9 mouse cellular contexts compared by ENCODE assay signal in the genomic region with DNA sequence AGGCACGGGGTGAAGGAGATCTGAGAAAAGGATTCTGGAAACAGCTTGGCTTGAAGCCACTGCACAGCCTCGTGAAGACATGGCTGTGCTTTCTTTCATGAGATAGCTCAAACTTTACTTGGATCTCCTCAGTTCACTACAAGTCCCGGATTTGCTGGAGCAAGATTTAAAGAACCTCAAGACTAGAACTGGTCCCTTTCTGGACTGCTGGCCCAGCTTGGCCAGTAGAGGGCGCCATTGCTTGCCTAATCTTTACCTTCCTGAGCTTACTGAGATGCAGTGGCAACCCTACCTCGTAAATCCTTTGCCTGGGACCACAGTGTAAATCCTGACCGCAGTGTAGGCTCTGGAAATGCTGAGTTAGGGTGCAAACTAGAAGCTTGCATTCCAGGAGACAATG. TPM values are rescaled to one million over a fixed set of nuclear protein-coding genes. Genes with fewer than 3 reads are reported as not detected.
DNase-seq lines count a peak whose midpoint lies in the region; ATAC-seq and TF ChIP-seq lines count a peak whose summit lies in the region.
"Had no signal": no experiment of that assay in that cellular context is flagged by ENCODE, and none has a peak within 500 bp of the region (broad histone marks: within the 10 kb centered on the region; RNA-seq: fewer than 3 reads in every experiment).

No protein-coding gene starts in this region.

- peak; percentile 70 for ATAC-seq in forebrain, postnatal 0 days
- no peak for ATAC-seq in limb, embryonic 11.5 days (ENCODE audit: insufficient number of reproducible peaks, low FRiP score, low TSS enrichment, low read depth)

- no peak overlapping the region for H3K9ac ChIP-seq in forebrain, postnatal 0 days
- no peak overlapping the region for H3K9ac ChIP-seq in limb, embryonic 11.5 days (ENCODE audit: low read length)
- H3K9ac ChIP-seq: heart, embryonic 13.5 days had no signal

- TF ChIP-seq POLR2A in brain, embryonic 14.5 days (IDR thresholded peaks at IDR 0.05; ENCODE audit: borderline replicate concordance, extremely low read depth, insufficient read depth, insufficient read length, poor library complexity, severe bottlenecking) = no peak

- no peaks in the 10 kb centered on the region for H3K4me1 ChIP-seq in forebrain, postnatal 0 days (ENCODE audit: insufficient read depth)
- H3K4me1 ChIP-seq in limb, embryonic 11.5 days (ENCODE audit: control insufficient read depth, insufficient read depth, low read length) = no peaks in the 10 kb centered on the region
- H3K4me1 ChIP-seq: heart, embryonic 13.5 days had no signal

- peak; percentile 89 for TF ChIP-seq CTCF in brain, embryonic 14.5 days (IDR thresholded peaks at IDR 0.05; ENCODE audit: borderline replicate concordance, extremely low read depth, insufficient read depth, insufficient read length)
- TF ChIP-seq CTCF in forebrain, postnatal 0 days (IDR thresholded peaks at IDR 0.05; ENCODE audit: low read depth) = peak; percentile 87

- H3K4me2 ChIP-seq in forebrain, postnatal 0 days (ENCODE audit: low read depth) = no peak overlapping the region
- H3K4me2 ChIP-seq in limb, embryonic 11.5 days (ENCODE audit: low read depth, severe bottlenecking) = no peak overlapping the region
- H3K4me2 ChIP-seq: heart, embryonic 13.5 days had no signal

- H3K9me3 ChIP-seq in forebrain, postnatal 0 days (ENCODE audit: low read length) = no peaks in the 10 kb centered on the region
- no peaks in the 10 kb centered on the region for H3K9me3 ChIP-seq in limb, embryonic 11.5 days (ENCODE audit: control insufficient read depth, low read length)
- H3K9me3 ChIP-seq: heart, embryonic 13.5 days had no signal

- H3K4me3 ChIP-seq in forebrain, postnatal 0 days (ENCODE audit: low read depth, low read length) = no peak overlapping the region
- no peak overlapping the region for H3K4me3 ChIP-seq in limb, embryonic 11.5 days (ENCODE audit: low read depth, low read length)
- H3K4me3 ChIP-seq: heart, embryonic 13.5 days had no signal

- no peaks in the 10 kb centered on the region for H3K27me3 ChIP-seq in forebrain, postnatal 0 days (ENCODE audit: insufficient read depth, low read length)
- no peaks in the 10 kb centered on the region for H3K27me3 ChIP-seq in limb, embryonic 11.5 days (ENCODE audit: control insufficient read depth, insufficient read depth, low read length)

- DNase-seq in urinary bladder, postnatal 14 days (ENCODE audit: low spot score) = peak; percentile 58
- DNase-seq in urinary bladder, postnatal 10 days (ENCODE audit: low spot score) = no peak
- peak; percentile 75 for DNase-seq in brain, embryonic 14.5 days (ENCODE audit: low read depth)
- DNase-seq in forebrain, postnatal 0 days = peak; percentile 84
- DNase-seq in kidney, adult 8-10 months = peak; percentile 22 to 65
- DNase-seq in limb, embryonic 11.5 days (ENCODE audit: low spot score) = peak; percentile 80
- peak; percentile 59 for DNase-seq in ovary, postnatal 14 days (ENCODE audit: low spot score)
- DNase-seq in thymus, postnatal 25 days = peak; percentile 76

- H3K27ac ChIP-seq in forebrain, postnatal 0 days (ENCODE audit: low read depth, low read length) = no peak overlapping the region
- no peak overlapping the region for H3K27ac ChIP-seq in limb, embryonic 11.5 days (replicated peaks; ENCODE audit: low read depth, low read length)
- H3K27ac ChIP-seq: heart, embryonic 13.5 days had no signal

- WGBS in forebrain, postnatal 0 days = 32% methylated on average over 6 of the region's 6 CpGs
- WGBS in limb, embryonic 11.5 days = 26% methylated on average over 6 of the region's 6 CpGs

- no peaks in the 10 kb centered on the region for H3K36me3 ChIP-seq in forebrain, postnatal 0 days (ENCODE audit: insufficient read depth)
- H3K36me3 ChIP-seq in limb, embryonic 11.5 days (ENCODE audit: control insufficient read depth, insufficient read depth, low read length) = no peaks in the 10 kb centered on the region
- H3K36me3 ChIP-seq: heart, embryonic 13.5 days had no signal

RNA-seq across cellular contexts. Expression of a gene that starts 6.7 kb away (rescaled TPM):
- polyA plus RNA-seq in brain, embryonic 14.5 days (2012; rRNA removed) = 0.06 and 0.10 TPM in 2 replicates
- total RNA-seq in forebrain, postnatal 0 days (2014; rRNA removed) = 0.14 TPM in 1 of 2 replicates, not detected in the other
- 0.02 TPM in 1 of 2 replicates, not detected in the other for polyA plus RNA-seq in forebrain, postnatal 0 days (2015; fragmentation: Nextera tagmentation; extraction: Ambion mirVana)
- polyA plus RNA-seq in limb, embryonic 11.5 days (2014; fragmentation: Nextera tagmentation; extraction: Ambion mirVana) = 0.03 TPM in 1 of 2 replicates, not detected in the other
- polyA plus RNA-seq: heart, embryonic 13.5 days had no signal

RNA-seq across cellular contexts. Expression of a gene that starts 15.0 kb away (rescaled TPM):
- polyA plus RNA-seq in brain, embryonic 14.5 days (2012; rRNA removed) = not detected in 2 replicates
- total RNA-seq in forebrain, postnatal 0 days (2014; rRNA removed) = not detected in 2 replicates
- polyA plus RNA-seq in forebrain, postnatal 0 days (2015; fragmentation: Nextera tagmentation; extraction: Ambion mirVana) = not detected in 2 replicates
- polyA plus RNA-seq in limb, embryonic 11.5 days (2014; fragmentation: Nextera tagmentation; extraction: Ambion mirVana) = not detected in 2 replicates

RNA-seq across cellular contexts. Expression of a gene that starts 23.4 kb away (rescaled TPM):
- 0.20 and 0.27 TPM in 2 replicates for polyA plus RNA-seq in brain, embryonic 14.5 days (2012; rRNA removed)
- total RNA-seq in forebrain, postnatal 0 days (2014; rRNA removed) = 1.0 and 1.2 TPM in 2 replicates
- polyA plus RNA-seq in forebrain, postnatal 0 days (2015; fragmentation: Nextera tagmentation; extraction: Ambion mirVana) = 1.3 and 1.6 TPM in 2 replicates
- 0.58 TPM in 1 of 2 replicates, not detected in the other for polyA plus RNA-seq in limb, embryonic 11.5 days (2014; fragmentation: Nextera tagmentation; extraction: Ambion mirVana)
